Mouse (Mus musculus): ENCODE measurements at regions not wholly inside any gene's neighbourhood (a gene's known extent, or its start where the extent isn't known, plus 50 kb on each side); places are given as distances from the start of the nearest gene placed in this dataset.
"Not testable (repeated sequence)": the region's sequence is repeated elsewhere in the genome, so short reads cannot be mapped to it uniquely, and the experiment has no call there.

DNA sequence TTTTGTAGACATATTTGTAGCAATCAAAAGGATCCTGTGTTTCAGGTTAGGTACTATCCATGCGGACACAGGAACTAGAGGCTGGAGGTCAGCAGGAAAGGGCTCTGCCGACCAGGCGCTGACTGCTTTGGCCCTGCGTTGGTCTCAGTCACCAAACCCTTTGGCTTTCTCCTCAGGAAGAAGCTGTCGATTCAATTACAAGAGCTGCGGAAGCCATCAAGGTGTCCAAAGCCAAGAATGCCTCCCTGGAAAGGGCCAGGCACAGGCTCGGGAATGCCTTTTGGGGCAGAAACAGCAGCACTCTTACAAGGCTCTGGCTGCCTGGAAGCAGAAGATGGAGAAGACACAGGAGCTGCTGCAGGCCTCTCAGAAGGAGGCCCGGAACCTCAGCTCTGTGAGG is 205.2 kb upstream of the Ift57 start:
- peak; percentile 44 for DNase-seq
- no peak for TF ChIP-seq CTCF (IDR thresholded peaks at IDR 0.05)
- intact Hi-C loops (cut with DNase I): no loop called here
- peak overlapping the region; percentile 58 for H3K27ac ChIP-seq
- no peak overlapping the region for H3K4me3 ChIP-seq

DNA sequence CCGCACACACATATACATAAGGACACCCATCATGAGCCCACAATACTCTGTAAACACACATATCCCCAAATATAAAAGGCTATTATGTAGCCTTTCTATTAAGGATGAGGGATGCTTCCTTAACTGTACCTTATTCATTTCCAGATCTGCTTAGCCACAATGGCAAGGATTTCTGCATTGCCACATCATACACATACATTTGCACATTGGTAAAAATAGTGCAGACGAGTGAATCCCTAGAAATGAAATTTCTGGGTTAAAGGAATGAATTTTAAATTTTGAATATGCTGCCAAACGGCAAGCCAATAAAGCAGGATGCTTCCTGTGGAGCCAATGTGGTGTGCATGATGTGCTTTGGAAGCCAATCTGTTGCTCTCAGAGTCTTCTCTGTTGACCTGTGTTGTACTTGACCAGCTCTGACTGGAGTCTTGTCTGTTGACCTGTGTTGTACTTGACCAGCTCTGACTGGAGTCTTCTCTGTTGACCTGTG is 201.5 kb upstream of the Ift57 start:
- intact Hi-C loops (cut with DNase I): no loop called here
- Histone ChIP-seq H3K4me3 (no peak overlapping the region), H3K27ac (no peak overlapping the region)
- DNase-seq: no peak
- no peak for TF ChIP-seq CTCF (IDR thresholded peaks at IDR 0.05)

DNA sequence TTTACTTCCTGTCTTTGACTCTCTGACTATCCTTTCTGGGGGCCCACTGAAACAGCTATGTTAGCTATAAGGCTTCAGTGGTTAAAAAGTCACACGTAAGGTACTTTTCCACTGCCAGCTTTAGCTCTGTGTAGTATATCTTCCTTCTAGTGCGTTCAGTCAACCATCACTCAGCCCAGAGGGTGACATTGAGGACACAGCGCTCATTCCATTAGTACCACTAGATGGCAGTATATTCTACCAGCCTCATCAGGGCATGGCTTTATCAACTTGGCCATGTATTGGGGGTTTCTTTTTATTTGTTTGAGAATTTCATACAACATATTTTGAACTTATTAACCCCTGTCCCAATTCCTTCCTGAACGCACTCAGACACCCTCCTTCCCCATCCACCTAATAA is 198.2 kb upstream of the Ift57 start:
- TF ChIP-seq CTCF (IDR thresholded peaks at IDR 0.05): peak; percentile 92
- intact Hi-C loops (cut with DNase I): loop anchor here (5.0 to 10.0 kb wide), 3 partner anchors 194 to 1244 kb away; partner anchors contain the start of gene Ift57
- Histone ChIP-seq H3K4me3 (no peak overlapping the region), H3K27ac (no peak overlapping the region)
- no peak for DNase-seq

DNA sequence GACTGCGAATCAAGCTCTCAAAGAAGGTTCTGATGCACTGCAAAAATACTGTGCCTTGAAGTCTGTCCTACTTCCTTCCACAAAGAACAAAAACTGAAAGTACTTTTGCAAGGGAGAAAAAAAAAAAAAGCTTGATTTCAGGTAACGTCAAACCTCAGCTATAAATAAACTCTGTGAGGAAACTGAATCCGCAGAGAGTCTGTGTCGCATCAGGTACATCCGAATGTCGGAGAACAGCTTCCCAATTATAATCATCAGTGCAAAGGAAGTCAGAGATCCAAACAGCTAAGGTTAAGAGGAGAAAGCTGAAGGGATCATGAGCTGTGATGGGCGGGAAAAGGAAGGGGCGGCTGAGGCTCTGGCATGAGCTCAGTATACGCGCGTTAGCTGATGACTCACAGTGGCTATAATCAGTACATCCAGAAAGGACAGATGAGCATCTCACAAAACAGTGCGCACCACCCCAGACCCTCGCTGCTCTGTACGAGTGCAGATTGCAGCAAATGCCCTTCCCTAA is 195.1 kb upstream of the Ift57 start:
- Histone ChIP-seq H3K27ac (peak overlapping the region; percentile 41), H3K4me3 (peak overlapping the region; percentile 60)
- intact Hi-C loops (cut with DNase I): loop anchor here (5.0 to 10.0 kb wide), 3 partner anchors 191 to 1241 kb away; partner anchors contain the start of gene Ift57
- DNase-seq: no peak
- no peak for TF ChIP-seq CTCF (IDR thresholded peaks at IDR 0.05)

DNA sequence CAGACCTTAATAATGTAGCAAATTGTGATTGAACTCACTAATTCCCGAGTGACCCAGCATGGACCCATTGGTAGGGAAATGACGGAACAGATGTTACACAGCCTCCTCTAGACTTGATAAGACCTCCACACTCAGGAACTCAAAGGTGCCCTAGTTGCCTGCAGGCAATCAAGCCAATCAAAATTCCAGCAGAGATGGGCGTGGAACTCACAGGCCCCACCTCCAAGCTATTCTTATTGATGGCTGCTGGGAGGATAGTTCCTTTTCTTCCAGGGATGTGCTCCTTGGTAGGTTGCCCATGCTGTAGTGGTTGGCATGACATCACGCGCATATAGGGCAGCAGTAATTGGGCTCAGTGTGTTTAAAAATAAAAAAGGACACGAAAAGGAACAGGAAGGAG is 194.4 kb upstream of the Ift57 start:
- no peak overlapping the region; the same call in 1 of the 2 replicates for H3K27ac ChIP-seq
- intact Hi-C loops (cut with DNase I): loop anchor here (5.0 to 10.0 kb wide), 3 partner anchors 190 to 1240 kb away; partner anchors contain the start of gene Ift57
- no peak for DNase-seq
- TF ChIP-seq CTCF (IDR thresholded peaks at IDR 0.05): no peak
- peak overlapping the region; percentile 60; the same call in 1 of the 2 replicates for H3K4me3 ChIP-seq

DNA sequence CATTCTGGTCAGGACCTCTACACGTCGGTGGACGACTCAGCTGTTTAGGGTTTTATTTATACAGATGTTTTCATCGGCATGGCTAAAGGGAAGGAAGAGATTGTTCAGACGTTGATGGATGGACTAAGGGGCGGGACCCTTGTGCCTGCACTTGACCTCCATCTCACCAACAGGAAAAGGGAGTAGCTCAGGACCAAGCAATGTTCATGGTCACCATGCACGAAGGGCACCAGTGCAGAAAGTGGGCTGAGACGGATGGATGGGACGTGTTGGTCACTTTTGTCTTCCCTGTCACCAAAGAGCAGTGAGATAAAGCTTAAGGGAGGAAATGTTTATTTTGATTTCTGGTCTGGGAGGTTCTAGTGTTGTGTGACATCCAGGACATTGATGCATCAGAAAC is 193.8 kb upstream of the Ift57 start:
- intact Hi-C loops (cut with DNase I): loop anchor here (10.0 kb wide), 2 partner anchors 190 to 1240 kb away; partner anchors contain the start of gene Ift57
- Histone ChIP-seq H3K4me3 (no peak overlapping the region), H3K27ac (no peak overlapping the region)
- no peak for DNase-seq
- no peak for TF ChIP-seq CTCF (IDR thresholded peaks at IDR 0.05)

DNA sequence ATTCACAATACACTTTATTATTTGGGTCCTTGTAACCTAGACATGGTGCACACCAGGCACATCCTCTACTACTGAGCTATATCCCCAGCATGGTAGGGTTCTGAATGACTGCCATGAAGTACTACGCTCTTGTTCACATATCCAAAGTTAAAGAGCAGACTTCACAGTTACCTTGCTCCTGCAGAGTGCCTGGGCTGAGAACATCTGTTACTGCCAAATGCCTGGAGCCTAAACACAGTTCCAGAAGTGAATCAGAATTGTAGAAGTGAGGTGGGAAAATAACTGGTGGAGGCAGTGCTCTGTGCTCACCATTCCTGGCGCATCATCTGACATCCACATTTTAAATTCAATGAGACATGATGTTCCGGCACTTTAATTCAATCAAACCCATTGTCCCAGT is 180.2 kb upstream of the Ift57 start:
- no peak for TF ChIP-seq CTCF (IDR thresholded peaks at IDR 0.05)
- DNase-seq: no peak
- Histone ChIP-seq H3K4me3 (no peak overlapping the region), H3K27ac (no peak overlapping the region)
- intact Hi-C loops (cut with DNase I): no loop called here

DNA sequence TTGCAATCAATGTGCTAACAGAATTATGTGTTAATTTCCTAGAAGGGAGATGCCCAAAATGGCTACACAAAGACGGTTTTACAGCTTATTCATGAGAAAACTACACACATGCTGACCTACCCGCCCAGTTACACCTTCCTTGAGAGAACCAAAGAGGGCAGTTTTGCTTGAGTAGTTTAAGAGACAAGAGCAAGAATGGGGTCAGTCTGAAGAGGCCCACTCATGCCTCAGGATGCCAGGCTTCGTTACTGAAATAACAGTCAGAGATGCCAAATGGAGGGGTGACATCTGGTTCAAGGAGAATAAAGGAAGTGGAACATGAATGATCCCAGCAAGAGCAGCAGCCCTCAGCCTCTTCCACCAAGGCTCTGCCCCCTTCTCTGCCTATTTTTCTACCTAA is 178.6 kb upstream of the Ift57 start:
- Histone ChIP-seq H3K27ac (no peak overlapping the region), H3K4me3 (no peak overlapping the region)
- no peak for TF ChIP-seq CTCF (IDR thresholded peaks at IDR 0.05)
- no peak for DNase-seq
- intact Hi-C loops (cut with DNase I): no loop called here

DNA sequence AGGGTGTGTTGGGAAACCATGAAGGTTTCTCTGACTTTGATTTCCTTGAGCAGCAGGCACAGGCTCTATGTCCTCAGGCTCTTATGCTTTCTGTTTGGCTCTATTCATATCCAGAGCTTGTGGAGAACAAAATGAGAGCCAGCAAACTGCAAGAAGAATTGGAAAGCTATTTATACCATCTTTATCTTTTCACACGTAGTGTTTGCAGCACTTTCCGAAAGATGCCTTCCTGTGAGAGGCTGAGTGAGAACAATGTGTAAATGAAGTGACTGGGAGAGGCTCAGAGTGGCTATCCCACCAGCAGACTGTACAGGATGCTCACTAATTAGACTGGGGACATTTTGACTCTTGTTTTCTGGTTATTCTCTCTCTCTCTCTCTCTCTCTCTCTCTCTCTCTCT is 177.3 kb upstream of the Ift57 start:
- no peak for DNase-seq
- intact Hi-C loops (cut with DNase I): no loop called here
- no peak overlapping the region for H3K27ac ChIP-seq
- no peak overlapping the region for H3K4me3 ChIP-seq
- no peak for TF ChIP-seq CTCF (IDR thresholded peaks at IDR 0.05)

DNA sequence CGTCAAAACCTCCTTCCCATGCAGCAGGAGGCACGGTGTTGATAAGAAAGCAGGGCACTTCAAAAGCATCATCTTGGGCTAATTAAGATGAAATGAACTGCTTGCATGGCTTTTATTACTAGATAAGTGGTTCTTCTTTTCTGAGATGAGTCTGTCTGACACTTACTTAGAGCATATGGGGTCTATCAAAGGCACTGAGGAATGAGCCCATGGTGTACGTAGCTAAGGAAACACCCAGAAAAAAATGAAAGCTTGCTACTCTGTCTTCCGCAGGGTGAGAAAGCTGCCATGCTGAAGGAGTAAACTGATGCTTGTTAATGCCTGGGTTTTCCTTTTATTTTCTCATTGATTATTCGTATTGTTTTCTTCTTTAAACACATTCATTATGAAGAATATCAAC is 176.5 kb upstream of the Ift57 start:
- no peak for TF ChIP-seq CTCF (IDR thresholded peaks at IDR 0.05)
- Histone ChIP-seq H3K27ac (no peak overlapping the region), H3K4me3 (no peak overlapping the region)
- intact Hi-C loops (cut with DNase I): no loop called here
- no peak for DNase-seq

DNA sequence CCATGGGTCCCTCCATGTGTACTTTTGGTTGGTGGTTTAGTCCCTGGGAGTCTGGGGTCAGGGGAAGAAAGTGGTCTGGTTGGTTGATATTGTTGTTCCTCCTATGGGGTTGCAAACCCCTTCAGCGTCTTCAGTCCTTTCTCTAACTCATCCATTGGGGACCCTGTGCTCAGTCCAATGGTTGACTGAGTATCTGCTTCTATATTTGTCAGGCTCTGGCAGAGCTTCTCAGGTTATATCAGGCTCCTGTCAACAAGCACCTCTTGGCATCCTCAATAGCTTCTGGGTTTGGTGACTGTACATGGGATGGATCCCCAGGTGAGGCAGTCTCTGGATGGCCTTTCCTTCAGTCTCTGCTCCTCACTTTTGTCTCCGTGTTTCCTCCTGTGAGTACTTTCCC is 170.4 kb upstream of the Ift57 start:
- H3K27ac ChIP-seq; H3K4me3 ChIP-seq; intact Hi-C loops (cut with DNase I); DNase-seq: not testable (repeated sequence)

DNA sequence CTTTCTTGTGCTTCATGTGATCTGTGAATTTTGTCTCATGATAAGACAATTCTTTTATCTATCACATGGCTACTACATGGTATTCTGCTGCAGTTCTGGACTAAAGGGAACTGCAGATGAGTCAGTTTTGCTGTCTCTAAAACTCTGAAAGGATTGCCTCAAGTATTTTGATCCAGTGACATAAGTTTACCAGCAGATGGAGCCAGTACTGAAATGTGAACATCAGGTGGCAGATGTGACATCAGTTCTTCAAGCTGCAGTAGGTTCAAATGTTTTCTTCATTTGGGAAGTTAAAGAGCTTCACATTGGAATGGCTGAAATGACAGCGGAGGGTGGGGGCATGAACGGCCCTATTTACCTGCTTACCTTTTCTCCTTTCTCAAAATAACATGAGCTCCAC is 170.0 kb upstream of the Ift57 start:
- peak; percentile 59 for TF ChIP-seq CTCF (IDR thresholded peaks at IDR 0.05)
- H3K27ac ChIP-seq: no peak overlapping the region
- no peak overlapping the region for H3K4me3 ChIP-seq
- intact Hi-C loops (cut with DNase I): no loop called here
- no peak for DNase-seq

DNA sequence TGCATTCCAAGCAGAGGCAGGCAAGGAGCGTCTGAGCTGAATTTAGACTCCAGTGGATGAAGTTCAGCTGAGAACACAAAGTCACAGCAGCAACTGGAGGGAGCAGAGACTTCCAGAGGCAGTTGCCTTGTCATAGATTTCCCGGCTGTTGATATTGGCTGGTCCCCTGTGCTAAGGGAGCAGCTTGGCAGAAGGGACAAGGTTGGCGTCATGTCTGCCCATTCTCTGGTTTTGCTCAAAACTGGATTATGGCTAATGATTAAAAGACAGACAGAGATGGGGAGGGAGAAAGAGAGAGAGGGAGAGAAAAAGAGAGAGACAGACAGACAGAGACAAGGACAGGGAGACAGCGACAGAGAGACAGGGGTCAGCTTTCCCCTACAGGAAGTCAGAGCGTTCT is 169.0 kb upstream of the Ift57 start:
- H3K27ac ChIP-seq: peak overlapping the region; percentile 20; the same call in 1 of the 2 replicates
- intact Hi-C loops (cut with DNase I): no loop called here
- no peak for TF ChIP-seq CTCF (IDR thresholded peaks at IDR 0.05)
- no peak overlapping the region for H3K4me3 ChIP-seq
- no peak for DNase-seq

DNA sequence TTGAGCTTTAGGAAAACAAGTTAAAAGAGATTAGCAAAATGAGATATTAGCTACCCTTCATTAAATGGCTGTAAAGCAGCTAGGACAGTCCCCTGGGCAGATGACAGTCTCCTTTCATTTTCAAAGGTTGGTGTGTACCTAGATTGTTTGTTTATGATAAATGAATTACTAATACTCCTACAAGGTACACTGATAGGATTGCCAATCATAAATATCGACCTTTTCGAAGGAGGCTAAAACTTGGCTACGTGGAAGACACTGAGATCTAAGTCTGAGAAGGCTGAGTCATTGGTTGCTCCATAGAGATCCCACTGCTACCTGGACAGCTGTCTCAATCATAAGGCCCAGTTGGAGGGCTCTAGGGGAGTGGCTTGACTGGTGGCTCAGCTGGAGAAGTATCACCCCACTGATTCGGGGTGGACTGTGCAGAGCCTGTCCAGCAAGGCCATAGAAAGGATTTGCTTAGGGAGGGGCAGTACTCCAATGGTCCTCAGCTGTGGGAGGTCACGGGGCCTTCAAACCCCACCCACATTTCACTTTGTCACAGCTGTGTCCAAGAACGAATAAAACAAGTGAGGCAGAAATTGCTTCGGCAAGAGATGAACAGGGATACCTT is 166.9 kb upstream of the Ift57 start:
- intact Hi-C loops (cut with DNase I): no loop called here
- Histone ChIP-seq H3K27ac (no peak overlapping the region), H3K4me3 (no peak overlapping the region)
- TF ChIP-seq CTCF (IDR thresholded peaks at IDR 0.05): no peak
- DNase-seq: no peak

All from gastrocnemius, adult 2 months (tissue).